Mouse (Mus musculus) inflammation-experienced regulatory T-cells (primary cell): ENCODE results near the gene Hnrnpll. TPM values are rescaled to one million over a fixed set of nuclear protein-coding genes. Genes with fewer than 3 reads are reported as not detected.

Experiments
- polyA plus RNA-seq, 2 experiments: library from polyadenylated mRNA; unstranded; fragments of 100-300 nt; shearing (Covaris generic); gene quantifications; one replicate each; pipeline ENCODE4 v1.2.1; 2017

The Hnrnpll gene
- polyA plus RNA-seq = 100 to 1,000 TPM in 1 of 2 experiments, 10 to 100 TPM in 1; 96.1 to 111 TPM

GRCm38 (mm10) chr17:80061783-80062619, at the start of gene Hnrnpll:
Hnrnpll (minus strand) TSS chr17:80062334.

Other genes starting within 250 kb of the Hnrnpll start
- 10 to 100 TPM; 25.0 to 27.8 TPM for gene Atl2, start 166.2 kb downstream of the Hnrnpll start, polyA plus RNA-seq
- gene Galm, start 65.1 kb upstream of the Hnrnpll start, polyA plus RNA-seq = 10 to 100 TPM; 30.0 to 55.2 TPM
- gene Srsf7, start 145.0 kb upstream of the Hnrnpll start, polyA plus RNA-seq = 100 to 1,000 TPM; 450 to 635 TPM
- not detected for gene Ttc39d, start 145.1 kb upstream of the Hnrnpll start, polyA plus RNA-seq
- gene Gemin6, start 162.1 kb upstream of the Hnrnpll start, polyA plus RNA-seq = 10 to 100 TPM in 1 of 2 experiments, 1 to 10 TPM in 1; 10.0 to 22.7 TPM
- 1 to 10 TPM; 3.0 to 3.9 TPM for gene Morn2, start 227.9 kb upstream of the Hnrnpll start, polyA plus RNA-seq
- gene Dhx57, start 228.1 kb upstream of the Hnrnpll start, polyA plus RNA-seq = 10 to 100 TPM; 27.1 to 29.8 TPM
- 1 to 10 TPM; 1.3 to 1.4 TPM for gene Arhgef33, start 245.1 kb upstream of the Hnrnpll start, polyA plus RNA-seq